Mouse (Mus musculus): ENCODE measurements at regions not wholly inside any gene's neighbourhood (a gene's known extent, or its start where the extent isn't known, plus 50 kb on each side); places are given as distances from the start of the nearest gene placed in this dataset.

GRCm38 (mm10) chr7:129765681-129766080 is 174.0 kb downstream of the Wdr11 start:
- TF ChIP-seq CTCF (IDR thresholded peaks at IDR 0.05; ENCODE audit: borderline replicate concordance, insufficient read depth, low read depth, low read length) (no peak), POLR2A (IDR thresholded peaks at IDR 0.05; ENCODE audit: borderline replicate concordance, insufficient read depth, low read length) (no peak)
